Mouse (Mus musculus): ENCODE data around the gene Chka.
A peak's percentile ranks its signal among the peaks of the same experiment; 100 is the strongest.

GRCm38 (mm10) chr19:3912337-3913204 is 61.0 kb downstream of the Chka start, which contains the start of gene Ndufs8:
- TF ChIP-seq CTCF (IDR thresholded peaks at IDR 0.05; ENCODE audit: insufficient read depth, low read length) (no peak), POLR2A (IDR thresholded peaks at IDR 0.05; ENCODE audit: borderline replicate concordance, extremely low read depth, low read depth, low read length) (peak; percentile 91)

All from lung, adult 2 months (tissue).